Mouse (Mus musculus) heart, embryonic 13.5 days (tissue): Measurements from ENCODE around the gene Cript. TPM values are rescaled to one million over a fixed set of nuclear protein-coding genes. Genes with fewer than 3 reads are reported as not detected.

Source experiments
- ATAC-seq: fragments of 200-750 bp; cut with Nextera tagmentation; 2 replicates; pipeline ENCODE4 v1.8.0; 2017; ENCODE audit warnings: moderate TSS enrichment; ENCODE audit not compliant: insufficient number of reproducible peaks, low FRiP score, low TSS enrichment; ENCODE audit errors: extremely low read depth
- H3K27ac ChIP-seq: fragments of 300-500 bp; sonication (generic); replicated peaks from 2 replicates; pipeline ENCODE4 v1.5.1; 2015; ENCODE audit warnings: moderate library complexity, mild to moderate bottlenecking, inconsistent platforms
- H3K27me3 ChIP-seq: fragments of 300-500 bp; sonication (generic); replicated peaks from 2 replicates; pipeline ENCODE4 v1.6.1; 2015; ENCODE audit warnings: mild to moderate bottlenecking, inconsistent platforms
- H3K36me3 ChIP-seq: fragments of 300-500 bp; sonication (generic); 2 replicates; pipeline ENCODE4 v1.6.1; 2015; ENCODE audit warnings: mild to moderate bottlenecking, inconsistent platforms
- H3K4me1 ChIP-seq: fragments of 300-500 bp; sonication (generic); 2 replicates; pipeline ENCODE4 v1.6.1; 2015; ENCODE audit warnings: inconsistent platforms
- H3K4me2 ChIP-seq: fragments of 300-500 bp; sonication (generic); 2 replicates; pipeline ENCODE4 v1.6.1; 2015; ENCODE audit warnings: inconsistent platforms, mild to moderate bottlenecking, moderate library complexity
- H3K4me3 ChIP-seq: fragments of 300-500 bp; sonication (generic); 2 replicates; pipeline ENCODE4 v1.5.1; 2015; ENCODE audit warnings: moderate library complexity, mild to moderate bottlenecking, inconsistent platforms
- H3K9ac ChIP-seq: fragments of 300-500 bp; sonication (generic); 2 replicates; pipeline ENCODE4 v1.6.1; 2015; ENCODE audit warnings: inconsistent platforms, mild to moderate bottlenecking, moderate library complexity
- H3K9me3 ChIP-seq: fragments of 300-500 bp; sonication (generic); 2 replicates; pipeline ENCODE4 v1.6.1; 2016; ENCODE audit warnings: inconsistent platforms
- WGBS: fragments of 180-500 bp; shearing (Covaris S2); methylation state at CpG from one replicate; pipeline ENCODE4 v1.1.7; 2015; ENCODE audit warnings: mixed read lengths; 5-methylcytosine and 5-hydroxymethylcytosine counted together
- polyA plus RNA-seq: library from polyadenylated mRNA; unstranded; fragments of >200 nt; fragmentation: Nextera tagmentation; extraction: Ambion mirVana; gene quantifications from 2 replicates; pipeline ENCODE4 v1.2.1, GENCODE M21; 2015

Cript gene
- polyA plus RNA-seq, 1 experiment from 2014 or later, result 105 TPM

DNA sequence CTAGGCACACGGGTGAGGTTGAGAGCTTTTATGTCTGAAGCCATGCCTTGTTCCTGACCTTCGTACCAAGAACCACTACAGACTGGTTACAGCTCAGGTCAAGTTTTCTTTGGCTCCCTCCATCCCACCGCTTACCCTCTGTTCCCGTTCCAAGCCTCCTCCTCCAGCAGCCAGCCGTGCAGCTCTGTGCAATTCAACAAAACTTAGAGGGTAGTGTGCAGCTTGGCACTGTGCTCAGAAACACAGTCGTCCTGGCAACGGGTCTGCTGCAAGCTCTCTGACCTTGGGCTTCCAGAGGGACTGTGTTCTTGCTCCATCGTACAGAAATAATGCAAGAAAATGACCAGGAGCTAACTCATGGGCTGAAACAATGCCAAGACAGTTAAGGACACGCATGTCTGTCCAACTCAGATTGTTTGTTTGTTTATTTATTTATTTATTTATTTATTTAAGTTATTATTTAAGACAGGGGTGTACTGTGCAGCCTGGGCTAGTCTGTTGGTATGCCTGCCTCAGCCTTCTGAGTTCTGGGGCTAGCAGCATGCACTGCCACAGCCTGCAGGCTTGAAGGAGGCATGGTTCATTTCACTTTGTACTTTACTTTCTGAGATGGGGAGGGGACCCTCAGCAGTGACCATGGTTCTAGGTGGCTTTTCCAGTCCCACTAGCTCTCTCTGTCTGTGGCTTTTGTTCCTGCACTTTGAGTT, 25.3 kb downstream of the Cript start:
- no peak overlapping the region for H3K9ac ChIP-seq
- no peaks in the 10 kb centered on the region for H3K9me3 ChIP-seq
- no peaks in the 10 kb centered on the region for H3K36me3 ChIP-seq
- peaks cover 19% of the 10 kb centered on the region for H3K4me1 ChIP-seq
- peaks cover 4% of the 10 kb centered on the region; the same call in 1 of the 2 replicates for H3K27me3 ChIP-seq
- WGBS, result 58% methylated on average over 9 of the region's 9 CpGs
- no peak overlapping the region for H3K4me3 ChIP-seq
- H3K4me2 ChIP-seq, result no peak overlapping the region
- no peak for ATAC-seq
- H3K27ac ChIP-seq, result 0 out of 2 replicates have a peak overlapping the region, but pooled peaks have one; percentile 12

DNA sequence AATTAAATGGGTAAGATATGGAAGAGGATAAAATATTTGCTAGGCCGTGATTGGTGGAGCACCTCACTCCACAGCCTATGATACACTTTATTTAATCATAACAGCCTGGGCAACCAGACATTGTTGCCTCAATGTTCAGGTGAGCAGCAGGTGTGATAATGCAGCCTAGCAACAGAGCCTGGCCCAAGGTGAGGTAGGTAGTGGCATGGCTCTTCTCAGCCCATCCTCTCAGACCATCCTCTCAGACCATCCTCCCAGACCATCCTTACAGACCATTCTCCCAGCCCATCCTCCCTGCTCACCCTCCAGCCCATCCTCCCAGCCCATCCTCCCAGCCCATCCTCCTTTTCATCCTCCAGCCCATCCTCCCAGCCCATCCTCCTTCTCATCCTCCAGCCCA, 26.3 kb downstream of the Cript start:
- no peaks in the 10 kb centered on the region for H3K9me3 ChIP-seq
- H3K4me2 ChIP-seq, result no peak overlapping the region
- no peak overlapping the region for H3K4me3 ChIP-seq
- peaks cover 25% of the 10 kb centered on the region for H3K4me1 ChIP-seq
- H3K27ac ChIP-seq, result no peak overlapping the region
- WGBS, result 79% methylated on average over 1 of the region's 1 CpGs
- H3K9ac ChIP-seq, result no peak overlapping the region
- no peaks in the 10 kb centered on the region for H3K36me3 ChIP-seq
- H3K27me3 ChIP-seq, result no peaks in the 10 kb centered on the region
- no peak for ATAC-seq

DNA sequence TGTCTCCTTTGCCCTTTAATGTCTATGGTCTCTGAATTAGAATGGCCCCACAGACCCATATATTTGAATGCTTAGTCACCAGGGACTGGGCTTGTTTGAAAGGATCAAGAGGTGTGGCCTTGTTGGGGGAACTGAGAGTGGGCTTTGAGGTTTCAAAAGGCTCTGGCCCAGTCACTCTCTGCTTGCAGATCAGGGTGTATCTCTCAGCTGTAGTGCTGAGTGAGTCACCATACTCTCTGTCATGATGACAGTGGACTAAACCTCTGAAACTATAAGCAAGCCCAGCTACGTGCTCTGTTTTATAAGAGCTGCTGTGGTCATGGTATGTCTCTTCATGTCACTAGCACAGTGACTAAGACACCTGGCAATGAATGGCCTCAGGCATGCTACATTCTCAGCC, 27.1 kb downstream of the Cript start:
- peaks cover 30% of the 10 kb centered on the region for H3K4me1 ChIP-seq
- H3K9me3 ChIP-seq, result no peaks in the 10 kb centered on the region
- 81% methylated on average over 1 of the region's 1 CpGs for WGBS
- no peaks in the 10 kb centered on the region for H3K27me3 ChIP-seq
- H3K4me2 ChIP-seq, result no peak overlapping the region
- H3K9ac ChIP-seq, result no peak overlapping the region
- no peak overlapping the region for H3K4me3 ChIP-seq
- no peaks in the 10 kb centered on the region for H3K36me3 ChIP-seq
- ATAC-seq, result no peak
- H3K27ac ChIP-seq, result no peak overlapping the region

DNA sequence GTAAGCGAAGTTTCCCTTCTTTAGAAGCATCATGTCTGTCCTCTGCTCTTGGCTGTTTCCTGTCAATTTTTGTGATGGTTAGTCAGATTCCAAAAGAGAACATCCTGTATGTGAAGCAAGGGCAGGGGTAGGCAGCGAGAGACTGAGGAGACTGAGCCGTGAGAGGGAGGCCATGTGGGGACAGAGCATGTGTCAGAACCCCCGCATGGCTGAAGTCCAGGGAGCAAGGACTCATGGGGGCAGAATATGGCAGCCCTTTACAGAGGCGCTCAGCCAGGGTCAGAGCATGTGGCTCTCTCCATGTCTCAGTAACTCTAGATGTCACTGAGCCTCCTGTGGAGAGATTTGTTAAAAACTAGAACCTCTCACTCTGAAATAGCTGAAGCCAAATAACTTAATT, 28.6 kb downstream of the Cript start:
- Histone ChIP-seq H3K4me3 (no peak overlapping the region), H3K4me1 (peaks cover 36% of the 10 kb centered on the region), H3K9me3 (no peaks in the 10 kb centered on the region), H3K36me3 (no peaks in the 10 kb centered on the region), H3K27me3 (no peaks in the 10 kb centered on the region), H3K9ac (no peak overlapping the region), H3K27ac (no peak overlapping the region), H3K4me2 (no peak overlapping the region)
- WGBS, result 76% methylated on average over 5 of the region's 5 CpGs
- no peak for ATAC-seq

DNA sequence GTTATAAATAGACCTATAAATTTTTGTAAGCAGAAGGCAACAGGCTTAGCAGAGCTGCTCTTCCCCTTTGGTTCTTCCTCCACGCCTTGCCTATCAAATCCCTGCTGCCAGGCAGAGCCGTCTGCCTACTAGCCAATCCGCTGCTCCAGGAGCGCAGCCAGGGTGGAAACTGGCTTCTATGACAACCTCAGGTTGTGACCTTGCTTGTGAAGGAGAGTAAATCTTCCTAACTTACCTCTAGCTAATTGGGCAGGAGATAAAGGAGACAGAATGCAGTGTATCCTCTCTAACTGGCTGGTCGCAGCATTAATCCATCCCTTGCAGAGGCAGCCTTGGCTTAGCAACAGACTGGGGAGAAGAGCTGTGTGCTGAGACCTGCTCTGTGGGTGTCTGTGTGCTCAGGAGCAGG, 29.7 kb downstream of the Cript start:
- Histone ChIP-seq H3K27me3 (no peaks in the 10 kb centered on the region), H3K9ac (peak overlapping the region; percentile 30; the same call in 1 of the 2 replicates), H3K9me3 (no peaks in the 10 kb centered on the region), H3K4me3 (no peak overlapping the region), H3K36me3 (no peaks in the 10 kb centered on the region), H3K27ac (peak overlapping the region; percentile 12; the same call in 1 of the 2 replicates), H3K4me1 (peaks cover 36% of the 10 kb centered on the region), H3K4me2 (0 out of 2 replicates have a peak overlapping the region, but pooled peaks have one; percentile 12)
- no peak for ATAC-seq
- WGBS, result 23% methylated on average over 5 of the region's 5 CpGs

DNA sequence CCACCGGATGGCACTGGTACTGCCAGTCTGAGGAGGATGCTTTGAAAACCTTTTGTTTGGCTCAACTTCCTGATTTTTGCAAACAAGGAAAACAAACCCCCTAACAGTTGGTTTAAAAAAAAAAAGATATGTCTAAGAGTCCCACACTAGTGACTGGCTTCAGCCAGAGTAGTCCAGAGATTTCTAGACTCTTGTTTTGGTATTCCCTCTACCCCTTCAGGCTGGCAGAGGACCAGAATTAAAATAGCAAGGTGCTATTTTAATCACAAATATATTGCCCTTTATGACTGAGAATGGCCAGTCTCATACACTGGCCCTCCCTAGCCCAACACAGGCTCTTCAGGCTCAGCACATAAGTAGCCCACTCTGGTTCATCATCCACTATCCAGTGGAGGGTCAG, 30.3 kb downstream of the Cript start:
- no peaks in the 10 kb centered on the region for H3K27me3 ChIP-seq
- no peaks in the 10 kb centered on the region for H3K36me3 ChIP-seq
- 63% methylated on average over 1 of the region's 1 CpGs for WGBS
- no peak for ATAC-seq
- H3K9me3 ChIP-seq, result no peaks in the 10 kb centered on the region
- no peak overlapping the region for H3K4me3 ChIP-seq
- no peak overlapping the region for H3K4me2 ChIP-seq
- peak overlapping the region; percentile 12; the same call in 1 of the 2 replicates for H3K27ac ChIP-seq
- 0 out of 2 replicates have a peak overlapping the region, but pooled peaks have one; percentile 30 for H3K9ac ChIP-seq
- peaks cover 31% of the 10 kb centered on the region for H3K4me1 ChIP-seq

DNA sequence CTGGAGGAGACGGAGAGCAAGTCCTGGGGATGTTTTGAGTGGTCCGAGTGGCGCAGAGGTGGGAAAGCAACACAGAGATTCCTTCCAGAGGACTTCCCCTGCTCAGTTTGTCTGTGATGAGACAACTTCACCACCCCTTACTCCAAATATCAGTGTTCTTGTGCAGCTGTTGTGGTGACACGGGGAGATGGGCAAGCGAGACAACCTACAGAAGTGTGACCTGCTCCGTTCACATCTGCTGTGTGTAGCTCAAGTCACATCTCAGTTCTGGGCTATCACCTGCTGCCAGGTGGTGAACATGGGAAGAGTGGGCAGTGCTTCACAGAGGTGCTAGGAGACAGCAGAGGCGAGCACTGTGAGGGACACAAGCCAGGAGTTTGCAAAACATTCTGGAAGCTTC, 31.4 kb downstream of the Cript start:
- Histone ChIP-seq H3K9me3 (no peaks in the 10 kb centered on the region), H3K27me3 (no peaks in the 10 kb centered on the region), H3K4me3 (no peak overlapping the region), H3K9ac (no peak overlapping the region), H3K36me3 (no peaks in the 10 kb centered on the region), H3K4me1 (peaks cover 31% of the 10 kb centered on the region), H3K4me2 (no peak overlapping the region), H3K27ac (no peak overlapping the region)
- ATAC-seq, result no peak; the same call in 1 of the 2 replicates
- WGBS, result 84% methylated on average over 7 of the region's 7 CpGs

DNA sequence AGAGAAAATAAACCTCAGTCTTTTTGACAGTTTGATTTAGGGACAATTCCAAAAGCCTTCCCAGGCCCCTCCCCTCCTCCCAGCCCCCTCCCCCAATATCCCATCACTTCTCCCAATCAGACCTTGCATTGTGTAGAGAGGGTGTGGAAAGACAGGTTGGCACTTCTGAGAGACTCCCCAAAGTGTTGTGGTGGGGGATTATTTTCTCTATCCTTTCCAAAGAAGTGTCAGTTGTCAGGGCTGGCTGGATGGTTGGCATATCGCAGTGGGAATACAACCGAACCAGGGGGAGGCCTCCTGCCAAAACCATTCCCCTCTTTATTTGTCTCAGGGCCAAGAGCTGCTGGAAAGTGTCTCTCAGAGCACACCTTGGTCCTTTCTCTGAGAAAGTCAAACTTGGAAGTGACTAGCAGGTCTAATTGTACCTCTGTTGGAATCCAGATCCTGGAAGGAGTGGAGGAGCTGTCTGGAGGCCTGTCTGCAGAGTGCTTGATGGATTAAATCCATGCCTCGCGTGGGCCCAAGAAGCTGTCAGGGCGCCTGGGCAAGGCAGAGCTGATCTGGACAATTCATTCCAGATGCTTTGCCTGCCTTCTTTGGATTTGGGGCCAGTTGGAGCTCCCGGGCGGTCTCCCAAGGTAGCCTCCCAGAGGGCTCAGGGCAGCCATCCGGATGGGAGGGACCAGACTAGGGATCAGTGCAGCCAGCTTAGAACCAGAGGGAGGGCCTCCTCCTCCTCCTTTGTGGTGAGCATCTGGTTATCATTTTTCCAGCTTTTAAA, 32.3 kb downstream of the Cript start:
- Histone ChIP-seq H3K27me3 (no peaks in the 10 kb centered on the region), H3K4me3 (no peak overlapping the region), H3K9me3 (no peaks in the 10 kb centered on the region), H3K4me2 (no peak overlapping the region), H3K4me1 (peaks cover 31% of the 10 kb centered on the region), H3K27ac (peak overlapping the region; percentile 36; the same call in 1 of the 2 replicates), H3K9ac (no peak overlapping the region), H3K36me3 (no peaks in the 10 kb centered on the region)
- ATAC-seq, result no peak
- 63% methylated on average over 8 of the region's 8 CpGs for WGBS

DNA sequence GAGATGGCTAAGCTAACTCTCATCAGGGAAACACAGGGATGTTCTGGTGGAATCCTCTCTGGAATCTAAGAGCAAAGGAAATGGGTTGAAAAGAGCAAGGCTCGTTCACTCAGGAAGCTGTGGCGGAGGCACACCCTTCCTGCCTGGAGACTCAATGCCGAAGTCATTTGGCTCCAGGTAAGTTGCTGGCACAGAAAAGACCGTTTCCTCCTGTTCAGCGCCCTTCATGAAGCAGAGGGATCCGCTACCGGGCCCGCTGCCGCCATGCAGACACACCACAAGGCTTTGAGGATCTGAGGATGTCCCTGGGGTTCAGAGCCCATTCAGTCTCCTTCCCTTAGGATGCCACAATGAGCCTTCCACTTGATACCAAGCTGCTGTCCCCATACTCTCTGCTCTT, 37.3 kb downstream of the Cript start:
- Histone ChIP-seq H3K4me2 (no peak overlapping the region), H3K9me3 (no peaks in the 10 kb centered on the region), H3K27ac (no peak overlapping the region), H3K9ac (no peak overlapping the region), H3K27me3 (no peaks in the 10 kb centered on the region), H3K4me1 (0 out of 2 replicates have a peak, but pooled peaks cover 5% of the 10 kb centered on the region), H3K4me3 (no peak overlapping the region), H3K36me3 (no peaks in the 10 kb centered on the region)
- no peak for ATAC-seq
- WGBS, result 70% methylated on average over 9 of the region's 9 CpGs

DNA sequence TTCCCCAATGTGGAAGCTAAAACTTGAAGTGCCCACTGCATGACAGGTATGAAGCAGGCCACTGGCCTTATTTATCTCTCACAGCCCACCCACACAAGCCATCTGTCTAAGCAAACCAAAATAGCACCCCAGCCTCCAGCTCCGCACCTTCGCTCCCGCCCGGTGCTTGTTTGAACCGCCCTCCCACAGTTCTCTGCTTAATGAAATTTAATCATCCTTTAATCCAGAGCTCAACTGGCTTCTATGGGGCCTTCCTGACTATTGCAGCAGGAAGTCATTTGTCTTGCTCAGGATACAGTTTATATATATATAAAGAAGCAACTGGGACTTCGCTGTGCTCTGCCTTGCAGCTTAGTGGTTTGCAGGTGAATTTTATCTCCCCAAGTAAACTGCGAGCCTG, 38.1 kb downstream of the Cript start:
- H3K36me3 ChIP-seq, result no peaks in the 10 kb centered on the region
- ATAC-seq, result no peak
- H3K4me2 ChIP-seq, result no peak overlapping the region
- no peak overlapping the region for H3K27ac ChIP-seq
- H3K9ac ChIP-seq, result no peak overlapping the region
- 64% methylated on average over 7 of the region's 7 CpGs for WGBS
- H3K27me3 ChIP-seq, result no peaks in the 10 kb centered on the region
- no peak overlapping the region for H3K4me3 ChIP-seq
- no peaks in the 10 kb centered on the region for H3K9me3 ChIP-seq
- no peaks in the 10 kb centered on the region for H3K4me1 ChIP-seq

DNA sequence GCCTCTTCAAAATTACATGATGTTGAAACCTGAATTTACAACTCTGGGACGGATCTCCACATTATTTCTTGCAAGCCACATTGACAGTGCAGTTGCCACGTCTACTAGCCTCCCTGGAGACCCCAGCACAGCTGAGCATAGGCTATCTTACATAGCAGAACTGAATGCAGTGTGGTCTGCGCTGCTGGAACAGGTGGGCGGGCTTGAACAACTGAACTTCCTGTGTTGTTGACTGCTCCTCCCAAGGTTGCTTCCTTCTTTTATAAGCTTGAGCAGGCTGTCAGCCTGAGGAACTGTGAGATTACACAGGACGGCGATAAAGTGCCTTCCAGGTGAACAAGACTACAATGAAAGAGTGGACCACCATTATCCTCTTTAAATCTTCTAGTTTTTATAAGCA, 38.6 kb downstream of the Cript start:
- H3K4me2 ChIP-seq, result no peak overlapping the region
- WGBS, result 67% methylated on average over 6 of the region's 6 CpGs
- no peak for ATAC-seq
- H3K4me1 ChIP-seq, result no peaks in the 10 kb centered on the region
- no peaks in the 10 kb centered on the region for H3K9me3 ChIP-seq
- H3K36me3 ChIP-seq, result no peaks in the 10 kb centered on the region
- H3K27ac ChIP-seq, result no peak overlapping the region
- H3K9ac ChIP-seq, result no peak overlapping the region
- no peaks in the 10 kb centered on the region for H3K27me3 ChIP-seq
- H3K4me3 ChIP-seq, result no peak overlapping the region
